In genomic region chr6:94107401-94108107, GRCm38 (mm10) we compare ENCODE assay signal across 17 mouse cellular contexts.
DNase-seq lines count a peak whose midpoint lies in the region; ATAC-seq lines count a peak whose summit lies in the region.
"Had no signal": no experiment of that assay in that cellular context is flagged by ENCODE, and none has a peak within 500 bp of the region (broad histone marks: within the 10 kb centered on the region; RNA-seq: fewer than 3 reads in every experiment).

No protein-coding gene starts in this region.

- H3K4me3 ChIP-seq in lung, embryonic 16.5 days (ENCODE audit: low read length): no peak overlapping the region
- H3K4me3 ChIP-seq: forebrain, embryonic 15.5 days; kidney, embryonic 15.5 days; midbrain, embryonic 15.5 days; neural tube, embryonic 12.5 days had no signal

- H3K36me3 ChIP-seq in lung, embryonic 16.5 days (ENCODE audit: control insufficient read depth, insufficient read depth, low read length): no peaks in the 10 kb centered on the region
- H3K36me3 ChIP-seq: forebrain, embryonic 15.5 days; kidney, embryonic 15.5 days; midbrain, embryonic 15.5 days; neural tube, embryonic 12.5 days had no signal

- no peak for ATAC-seq in cerebellum, adult (ENCODE audit: insufficient number of reproducible peaks, low FRiP score, low TSS enrichment)
- ATAC-seq in lung, embryonic 16.5 days (ENCODE audit: low read depth): peak; percentile 38; the same call in 1 of the 2 replicates
- ATAC-seq: forebrain, embryonic 15.5 days; midbrain, embryonic 15.5 days had no signal

- WGBS in lung, embryonic 16.5 days: 23% methylated on average over 11 of the region's 11 CpGs

- no peak overlapping the region for H3K4me2 ChIP-seq in lung, embryonic 16.5 days (ENCODE audit: low read depth, low read length)
- H3K4me2 ChIP-seq: forebrain, embryonic 15.5 days; hindbrain, embryonic 14.5 days; kidney, embryonic 15.5 days; midbrain, embryonic 15.5 days; neural tube, embryonic 12.5 days had no signal

- no peak overlapping the region for H3K27ac ChIP-seq in lung, embryonic 16.5 days (ENCODE audit: low read length)
- H3K27ac ChIP-seq: forebrain, embryonic 15.5 days; hindbrain, embryonic 14.5 days; kidney, embryonic 15.5 days; macrophage; midbrain, embryonic 15.5 days; neural tube, embryonic 12.5 days had no signal

- H3K27me3 ChIP-seq in lung, embryonic 16.5 days (ENCODE audit: control insufficient read depth, insufficient read depth, low read depth, low read length): no peaks in the 10 kb centered on the region
- H3K27me3 ChIP-seq: forebrain, embryonic 15.5 days; kidney, embryonic 15.5 days; midbrain, embryonic 15.5 days; neural tube, embryonic 12.5 days had no signal

- DNase-seq in cerebellum, postnatal 10 days: peak; percentile 43 to 49
- peak; percentile 50 to 53 for DNase-seq in kidney, postnatal 4 days
- DNase-seq in kidney, adult 18-20 months: no peak
- DNase-seq in MN1 (ENCODE audit: low spot score): peak; percentile 24
- no peak for DNase-seq in thymus, postnatal 14 days
- DNase-seq in heart, adult 9 months (ENCODE audit: low spot score in 2 of 2): no peak
- DNase-seq: adrenal gland, postnatal 14 days; cerebellum, postnatal 36 days; thymus, postnatal 36 days had no signal

- no peaks in the 10 kb centered on the region for H3K9me3 ChIP-seq in lung, embryonic 16.5 days (ENCODE audit: control insufficient read depth, low read length)
- H3K9me3 ChIP-seq: forebrain, embryonic 15.5 days; kidney, embryonic 15.5 days; midbrain, embryonic 15.5 days; neural tube, embryonic 12.5 days had no signal

- peaks cover 20% of the 10 kb centered on the region for H3K4me1 ChIP-seq in lung, embryonic 16.5 days (replicated peaks; ENCODE audit: control insufficient read depth, insufficient read depth, low read length)
- H3K4me1 ChIP-seq: midbrain, embryonic 15.5 days; neural tube, embryonic 12.5 days had no signal

- H3K9ac ChIP-seq in lung, embryonic 16.5 days (ENCODE audit: low read length): no peak overlapping the region
- H3K9ac ChIP-seq: forebrain, embryonic 15.5 days; hindbrain, embryonic 14.5 days; kidney, embryonic 15.5 days; midbrain, embryonic 15.5 days; neural tube, embryonic 12.5 days had no signal

Comparison
In these comparisons a context has a peak if more than half of its experiments do, and no peak if none do; other contexts are left out.
1. DNase-seq: peak in cerebellum, postnatal 10 days (2 of 2), kidney, postnatal 4 days (2 of 2) and MN1 (single experiment); none in kidney, adult 18-20 months (single experiment), thymus, postnatal 14 days (single experiment) and heart, adult 9 months (0 of 2).